Mouse (Mus musculus) olfactory bulb, adult 2 months (tissue): ENCODE data around the gene Naxd.

Source experiments
- CTCF ChIP-seq: fragments of 200-500 bp; IDR thresholded peaks from 2 replicates; pipeline ENCODE4 v1.5.1; 2012; ENCODE audit warnings: low read depth, mild to moderate bottlenecking, low read length, moderate library complexity; ENCODE audit not compliant: insufficient read depth
- POLR2A ChIP-seq: fragments of 200-500 bp; IDR thresholded peaks from 2 replicates; pipeline ENCODE4 v1.6.1; 2012; ENCODE audit warnings: mild to moderate bottlenecking, low read depth, low read length, moderate library complexity; ENCODE audit not compliant: insufficient read depth

GRCm38 (mm10) chr8:11452974-11453373 is 44.3 kb upstream of the Naxd start:
- TF ChIP-seq CTCF (no peak), POLR2A (no peak)
